Mouse (Mus musculus) C3H10T1/2 (cell line): ENCODE measurements around the gene Med4. TPM values are rescaled to one million over a fixed set of nuclear protein-coding genes. Genes with fewer than 3 reads are reported as not detected.

Experiments used
- polyA plus RNA-seq, 2 experiments: library from polyadenylated mRNA; unstranded; fragments of >200 nt; fragmentation: generic; extraction: Trizol; gene quantifications; one replicate each; pipeline ENCODE4 v1.2.1; 2012; ENCODE audit warnings: missing spikeins in 2 of 2

Gene Med4
- 10 to 100 TPM in 1 of 2 experiments, 1 to 10 TPM in 1; 7.1 to 24.7 TPM for polyA plus RNA-seq

GRCm38 (mm10) chr14:73509765-73510423, at the start of gene Med4:
Med4 (plus strand) TSS chr14:73510025.

GRCm38 (mm10) chr14:73524766-73525448, 15.1 kb downstream of the Med4 start, which contains the start of gene Sucla2:
Sucla2 (plus strand) TSS chr14:73525319.

DNA sequence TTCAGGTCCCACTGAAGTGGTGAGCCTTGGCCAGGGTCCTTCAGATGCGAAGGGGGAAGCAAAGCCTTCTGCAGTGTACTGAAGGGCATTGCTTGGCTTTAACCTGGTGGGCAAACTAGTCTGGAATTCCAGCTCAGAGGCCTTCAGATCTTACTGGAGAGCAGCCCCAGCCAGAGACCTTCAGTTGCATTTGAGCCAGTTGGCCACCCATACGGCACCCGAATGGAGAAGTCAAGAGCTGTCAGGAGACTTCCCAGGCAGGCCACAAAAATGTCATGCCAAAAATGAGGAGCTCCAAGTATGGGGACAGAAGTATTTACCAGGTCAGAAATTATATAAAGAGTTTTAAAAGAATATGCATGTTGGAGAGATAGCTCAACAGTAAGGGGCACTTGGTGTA, 38.2 kb downstream of the Med4 start, which contains the start of gene Nudt15:
TSS of gene Nudt15 (minus strand) at position 192 of the 400 bp plus-strand sequence.

Other genes with a start within 250 kb of the Med4 start
- gene Rb1, start 184.2 kb upstream of the Med4 start, polyA plus RNA-seq: 1 to 10 TPM in 1 of 2 experiments, under 1 TPM in 1; 0.34 to 1.6 TPM
- gene Itm2b, start 124.7 kb upstream of the Med4 start, polyA plus RNA-seq: 100 to 1,000 TPM; 124 to 644 TPM
- gene Sucla2, start 15.3 kb downstream of the Med4 start, polyA plus RNA-seq: 10 to 100 TPM in 1 of 2 experiments, 1 to 10 TPM in 1; 1.8 to 17.9 TPM
- 1 to 10 TPM in 1 of 2 experiments, under 1 TPM in 1; 0.33 to 1.3 TPM for gene Nudt15, start 38.2 kb downstream of the Med4 start, polyA plus RNA-seq
- not detected for gene Gm21750, start 151.2 kb downstream of the Med4 start, polyA plus RNA-seq